Mouse (Mus musculus): ENCODE results near the gene Vamp5. TPM values are rescaled to one million over a fixed set of nuclear protein-coding genes. Genes with fewer than 3 reads are reported as not detected.

The Vamp5 gene
- 11.0 and 12.2 TPM in 2 replicates for polyA plus RNA-seq (2012; rRNA removed)

DNA sequence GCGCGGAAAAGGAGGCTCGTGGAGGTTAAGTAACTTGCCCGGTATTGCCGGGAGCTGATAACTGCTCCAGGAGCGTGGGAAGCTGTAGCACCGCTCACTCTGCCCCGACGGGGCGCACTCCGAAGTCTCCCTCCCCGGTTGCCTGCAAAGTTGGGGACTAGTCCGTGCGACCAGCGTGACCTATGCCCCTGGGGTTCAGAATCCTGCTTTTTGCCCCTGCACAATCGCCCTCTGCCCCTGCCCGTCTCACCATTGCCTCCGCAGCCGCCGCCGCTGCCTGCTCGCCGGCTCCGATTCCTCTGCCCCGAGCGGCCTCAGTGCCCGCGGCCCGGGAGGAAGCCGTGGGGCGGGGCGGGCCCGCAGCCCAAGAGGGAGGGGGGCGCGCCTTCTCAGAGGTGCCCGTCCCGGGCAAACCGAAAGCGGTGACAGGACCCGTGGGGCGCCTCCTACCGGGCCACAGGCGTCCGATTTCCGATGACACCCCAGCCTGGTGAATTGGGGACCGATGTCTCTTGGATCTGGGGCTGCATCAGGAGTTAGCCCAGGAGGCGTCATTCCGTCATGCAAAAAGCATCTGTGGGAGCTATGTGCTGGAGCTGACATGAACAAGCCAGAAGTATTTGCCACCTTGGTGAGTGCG, at the start of gene Vamp5:
TSS of gene Vamp5 (minus strand) at position 338 of the 640 bp plus-strand sequence.
- DNase-seq (ENCODE audit: low read depth): peak; percentile 41
- TF ChIP-seq POLR2A (IDR thresholded peaks at IDR 0.05; ENCODE audit: borderline replicate concordance, extremely low read depth, insufficient read depth, insufficient read length, poor library complexity, severe bottlenecking) (no peak), CTCF (IDR thresholded peaks at IDR 0.05; ENCODE audit: borderline replicate concordance, extremely low read depth, insufficient read depth, insufficient read length) (no peak)

DNA sequence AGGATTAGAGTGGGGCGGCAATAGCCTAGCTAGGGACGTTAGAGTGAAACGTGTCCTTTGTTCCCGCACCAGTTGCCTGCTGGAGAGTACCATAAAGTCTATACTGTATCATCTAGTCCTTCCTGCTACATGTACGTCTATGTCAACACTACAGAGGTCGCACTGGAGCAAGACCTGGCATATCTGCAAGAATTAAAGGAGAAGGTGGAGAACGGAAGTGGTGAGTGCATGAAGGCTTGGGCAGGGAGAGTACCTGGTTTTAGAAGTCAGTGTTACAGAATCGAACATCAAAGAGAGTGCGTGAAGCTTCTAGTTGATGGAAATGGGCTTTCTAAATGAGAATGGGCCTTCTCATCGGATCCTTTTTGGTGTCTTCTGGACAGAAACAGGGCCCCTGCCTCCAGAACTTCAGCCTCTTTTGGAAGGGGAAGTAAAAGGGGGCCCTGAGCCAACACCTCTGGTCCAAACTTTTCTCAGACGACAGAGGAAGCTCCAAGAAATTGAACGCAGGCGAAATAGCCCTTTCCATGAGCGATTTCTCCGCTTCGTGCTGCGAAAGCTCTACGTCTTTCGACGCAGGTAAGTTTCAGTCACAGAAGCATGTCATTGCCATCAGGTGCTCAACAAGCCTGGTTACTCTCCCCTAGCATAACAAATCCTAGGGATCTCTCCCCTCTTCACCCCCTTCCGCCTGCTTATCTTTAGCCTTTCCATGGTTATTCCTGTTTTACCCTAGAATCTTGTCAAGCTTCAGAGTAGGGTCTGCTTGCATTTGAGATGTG, 49.0 kb upstream of the Vamp5 start:
- TF ChIP-seq POLR2A (IDR thresholded peaks at IDR 0.05; ENCODE audit: borderline replicate concordance, extremely low read depth, insufficient read depth, insufficient read length, poor library complexity, severe bottlenecking) (no peak), CTCF (IDR thresholded peaks at IDR 0.05; ENCODE audit: borderline replicate concordance, extremely low read depth, insufficient read depth, insufficient read length) (no peak)
- no peak for DNase-seq (ENCODE audit: low read depth)

DNA sequence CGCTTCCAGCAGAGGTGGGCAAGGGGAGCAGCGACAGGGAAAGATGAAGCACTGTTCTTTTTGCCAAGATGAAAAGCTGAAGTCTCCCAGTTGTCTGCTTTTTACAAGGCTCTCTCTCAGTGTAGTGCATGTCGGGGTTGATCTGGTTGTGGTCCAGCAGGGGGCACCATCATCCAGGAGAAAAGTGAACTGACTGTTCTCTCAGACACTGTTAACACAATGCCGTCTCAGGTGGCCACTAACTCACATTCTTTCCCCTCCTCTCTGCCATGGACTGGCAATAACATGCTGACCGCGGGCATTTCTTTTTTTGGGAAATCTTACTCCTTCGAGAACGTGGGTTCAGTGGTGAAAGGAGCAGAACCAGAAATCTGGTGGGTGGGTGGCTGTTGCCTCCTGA, 47.8 kb upstream of the Vamp5 start:
- TF ChIP-seq POLR2A (IDR thresholded peaks at IDR 0.05; ENCODE audit: borderline replicate concordance, extremely low read depth, insufficient read depth, insufficient read length, poor library complexity, severe bottlenecking) (no peak), CTCF (IDR thresholded peaks at IDR 0.05; ENCODE audit: borderline replicate concordance, extremely low read depth, insufficient read depth, insufficient read length) (peak; percentile 82)
- peak; percentile 88 for DNase-seq (ENCODE audit: low read depth)

DNA sequence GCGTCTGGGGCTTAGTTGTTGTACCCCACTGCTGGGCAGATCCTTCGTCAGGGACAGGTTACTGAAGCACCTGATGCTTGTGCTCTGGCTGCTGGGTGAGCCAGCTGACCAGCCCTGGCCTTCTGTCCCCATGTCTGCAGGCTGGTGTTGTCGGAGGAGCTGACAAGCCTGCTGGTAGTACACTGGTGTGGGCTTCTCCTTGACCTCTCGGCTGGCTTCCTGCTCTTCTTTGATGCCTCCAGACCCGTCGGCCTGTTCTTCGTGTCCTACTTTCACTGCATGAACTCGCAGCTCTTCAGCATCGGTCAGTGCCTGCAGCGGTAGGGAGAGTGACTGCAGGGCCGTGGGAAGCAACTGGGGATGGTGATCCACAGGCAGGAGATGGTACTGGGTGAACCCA, 45.4 kb upstream of the Vamp5 start:
- TF ChIP-seq CTCF (IDR thresholded peaks at IDR 0.05; ENCODE audit: borderline replicate concordance, extremely low read depth, insufficient read depth, insufficient read length) (no peak), POLR2A (IDR thresholded peaks at IDR 0.05; ENCODE audit: borderline replicate concordance, extremely low read depth, insufficient read depth, insufficient read length, poor library complexity, severe bottlenecking) (no peak)
- no peak for DNase-seq (ENCODE audit: low read depth)

DNA sequence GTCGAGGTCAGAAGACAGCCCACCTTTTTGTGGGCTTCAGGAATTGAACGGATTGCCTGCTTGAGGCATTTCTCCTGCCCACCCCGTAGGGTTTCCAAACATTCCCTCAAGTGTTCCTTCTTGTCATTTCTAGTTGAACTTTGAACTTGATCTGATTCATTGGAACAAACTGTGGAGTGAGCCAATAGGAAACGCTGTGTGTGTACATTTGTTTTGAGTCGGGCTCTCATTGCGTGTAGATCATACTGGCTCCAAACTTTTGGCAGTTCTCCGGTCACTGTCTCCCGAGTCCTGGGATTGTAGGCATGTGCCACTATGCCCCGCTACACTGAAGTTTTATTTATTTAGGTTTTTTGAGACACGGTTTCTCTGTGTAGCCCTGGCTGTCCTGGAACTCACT, 40.6 kb upstream of the Vamp5 start:
- TF ChIP-seq CTCF (IDR thresholded peaks at IDR 0.05; ENCODE audit: borderline replicate concordance, extremely low read depth, insufficient read depth, insufficient read length): no peak
- TF ChIP-seq POLR2A (IDR thresholded peaks at IDR 0.05; ENCODE audit: borderline replicate concordance, extremely low read depth, insufficient read depth, insufficient read length, poor library complexity, severe bottlenecking): no peak
- no peak for DNase-seq (ENCODE audit: low read depth)

DNA sequence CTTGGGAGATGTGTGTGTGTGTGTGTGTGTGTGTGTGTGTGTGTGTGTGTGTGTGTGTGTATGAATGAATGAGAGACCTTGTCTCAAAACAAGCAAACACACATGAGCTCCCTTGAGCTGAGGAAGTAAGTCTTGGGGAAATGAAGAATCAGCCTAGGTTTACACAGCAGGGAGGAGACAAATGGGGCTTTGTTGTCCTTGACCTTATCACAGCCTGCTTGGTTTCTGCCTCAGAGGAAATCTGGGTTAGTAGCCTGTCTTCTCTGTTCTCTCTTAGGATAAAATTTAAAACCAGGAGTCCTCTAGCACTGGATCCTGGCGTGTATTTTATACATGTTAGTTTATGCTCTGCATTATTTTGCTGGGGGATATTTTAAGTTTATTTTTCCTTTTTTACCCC, 39.5 kb upstream of the Vamp5 start:
- TF ChIP-seq POLR2A (IDR thresholded peaks at IDR 0.05; ENCODE audit: borderline replicate concordance, extremely low read depth, insufficient read depth, insufficient read length, poor library complexity, severe bottlenecking): no peak
- TF ChIP-seq CTCF (IDR thresholded peaks at IDR 0.05; ENCODE audit: borderline replicate concordance, extremely low read depth, insufficient read depth, insufficient read length): no peak
- DNase-seq (ENCODE audit: low read depth): no peak

DNA sequence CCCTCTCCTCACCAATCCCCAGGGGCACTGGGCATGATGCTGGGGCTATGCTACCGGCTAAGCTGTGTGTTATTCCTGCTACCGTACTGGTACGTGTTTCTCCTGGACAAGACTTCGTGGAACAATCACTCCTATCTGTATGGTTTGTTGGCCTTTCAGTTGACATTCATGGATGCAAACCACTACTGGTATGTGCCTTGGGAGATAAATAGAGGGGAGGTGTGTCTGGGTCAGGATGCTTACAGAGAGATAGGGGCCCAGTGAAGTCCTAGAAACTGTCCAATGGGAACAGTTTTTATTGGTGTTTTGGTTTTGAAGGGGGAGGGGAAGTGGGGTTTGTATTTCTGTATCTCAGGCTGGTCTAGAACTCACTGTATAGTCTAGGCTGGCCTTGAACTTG, 38.0 kb upstream of the Vamp5 start:
- TF ChIP-seq POLR2A (IDR thresholded peaks at IDR 0.05; ENCODE audit: borderline replicate concordance, extremely low read depth, insufficient read depth, insufficient read length, poor library complexity, severe bottlenecking): no peak
- TF ChIP-seq CTCF (IDR thresholded peaks at IDR 0.05; ENCODE audit: borderline replicate concordance, extremely low read depth, insufficient read depth, insufficient read length): no peak

DNA sequence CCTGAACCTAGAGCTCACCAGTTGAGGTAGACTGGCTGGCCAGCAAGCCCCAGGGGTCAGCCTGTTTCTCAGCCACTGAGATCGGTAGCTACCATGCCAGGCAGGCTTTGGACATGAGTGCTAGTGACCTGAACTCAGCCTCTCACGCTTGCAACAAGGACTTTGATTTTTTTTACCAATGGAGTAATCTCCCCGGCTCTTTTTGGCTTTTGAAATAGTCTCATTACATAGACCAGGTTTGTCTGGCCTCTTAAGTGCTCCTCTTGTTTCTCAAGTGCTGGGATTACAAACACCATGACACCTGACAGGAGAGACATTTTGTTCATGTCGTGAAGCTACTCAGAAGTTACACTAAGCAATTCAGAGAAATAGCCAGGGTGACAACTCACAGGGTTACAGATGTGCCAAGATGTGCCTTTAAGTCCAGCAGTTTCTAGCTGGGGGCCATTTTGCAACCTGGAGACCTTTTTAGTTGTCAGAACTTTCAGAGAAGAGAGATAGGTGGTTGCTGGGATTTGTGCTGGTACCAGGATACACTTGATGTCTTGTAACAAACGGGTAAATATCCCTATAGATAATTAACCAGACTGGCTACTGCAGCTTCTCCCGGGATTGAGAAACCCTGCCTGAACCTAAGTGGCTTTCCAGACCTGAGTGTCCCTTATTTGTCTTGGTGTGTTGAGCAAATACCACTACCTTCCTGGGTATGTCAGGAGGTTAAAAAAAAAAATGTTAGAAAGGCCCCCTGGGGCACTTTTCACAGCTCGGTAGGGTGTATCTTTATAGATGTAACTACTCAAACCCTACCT, 35.9 kb upstream of the Vamp5 start:
- DNase-seq (ENCODE audit: low read depth): no peak
- TF ChIP-seq CTCF (IDR thresholded peaks at IDR 0.05; ENCODE audit: borderline replicate concordance, extremely low read depth, insufficient read depth, insufficient read length): no peak
- no peak for TF ChIP-seq POLR2A (IDR thresholded peaks at IDR 0.05; ENCODE audit: borderline replicate concordance, extremely low read depth, insufficient read depth, insufficient read length, poor library complexity, severe bottlenecking)

More for the DNA sequence above, 38.0 kb upstream of the Vamp5 start:
- no peak for DNase-seq (ENCODE audit: low read depth)

DNA sequence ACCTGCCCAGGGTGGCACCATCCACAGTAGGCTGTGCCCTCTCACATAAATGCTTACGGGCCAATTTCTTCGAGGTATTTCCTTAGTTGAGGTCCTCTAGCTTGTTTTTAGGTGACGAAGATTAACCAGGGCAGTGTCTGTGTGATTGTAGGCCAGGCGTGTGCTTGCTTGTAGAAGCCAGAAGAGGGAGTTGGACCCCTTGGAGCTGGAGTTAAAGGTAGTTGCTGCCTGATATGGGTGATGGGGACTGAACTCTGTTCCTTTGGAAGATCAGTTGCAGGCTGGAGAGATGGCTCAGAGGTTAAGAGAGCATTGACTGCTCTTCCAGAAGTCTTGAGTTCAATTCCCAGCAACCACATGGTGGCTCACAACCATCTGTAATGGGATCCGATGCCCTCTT, 34.9 kb upstream of the Vamp5 start:
- TF ChIP-seq CTCF (IDR thresholded peaks at IDR 0.05; ENCODE audit: borderline replicate concordance, extremely low read depth, insufficient read depth, insufficient read length) (no peak), POLR2A (IDR thresholded peaks at IDR 0.05; ENCODE audit: borderline replicate concordance, extremely low read depth, insufficient read depth, insufficient read length, poor library complexity, severe bottlenecking) (no peak)

DNA sequence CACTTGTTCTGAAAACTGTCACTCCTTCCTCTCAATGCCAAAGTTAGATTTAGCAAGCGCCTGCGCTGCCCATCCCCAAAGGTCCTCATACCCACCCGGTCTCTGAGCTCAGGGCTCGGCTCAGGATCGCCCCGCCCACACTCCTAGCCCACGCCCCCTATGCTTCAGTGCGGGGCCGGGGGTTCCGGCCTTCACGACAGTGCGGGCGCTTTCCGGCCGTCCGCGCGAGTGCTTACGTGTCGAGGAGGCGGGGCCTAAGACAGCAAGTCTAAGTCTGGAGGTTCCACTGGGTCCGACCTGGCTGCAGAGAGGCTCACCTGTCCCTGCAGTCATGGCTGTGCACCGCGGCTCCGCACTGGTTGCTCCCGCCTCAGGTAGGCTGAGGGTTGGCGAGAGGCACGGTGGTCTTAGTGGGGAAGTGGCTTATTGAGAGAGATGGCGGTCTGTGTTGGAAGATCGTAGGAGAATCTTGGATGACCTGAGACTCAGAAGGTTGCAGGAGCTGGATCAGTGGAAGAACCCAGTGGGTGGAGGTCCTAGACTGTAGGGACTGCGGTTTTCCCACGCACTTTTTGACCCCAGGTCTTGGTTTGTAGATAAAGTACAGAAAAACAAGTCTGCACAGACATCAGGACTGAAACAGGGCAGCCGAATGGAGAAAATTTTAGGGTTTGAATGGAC, 33.9 kb upstream of the Vamp5 start, which contains the start of gene Ggcx:
TSS of gene Ggcx (plus strand) at position 233 of the 681 bp plus-strand sequence.
- TF ChIP-seq POLR2A (IDR thresholded peaks at IDR 0.05; ENCODE audit: borderline replicate concordance, extremely low read depth, insufficient read depth, insufficient read length, poor library complexity, severe bottlenecking) (peak; percentile 47; the same call in 1 of the 2 replicates), CTCF (IDR thresholded peaks at IDR 0.05; ENCODE audit: borderline replicate concordance, extremely low read depth, insufficient read depth, insufficient read length) (no peak)
- peak; percentile 97 for DNase-seq (ENCODE audit: low read depth)

More for the DNA sequence above, 34.9 kb upstream of the Vamp5 start:
- no peak for DNase-seq (ENCODE audit: low read depth)

Data from brain, embryonic 14.5 days (tissue).